Mouse (Mus musculus) cerebellum, postnatal 4 days (tissue): ENCODE results near the gene Rrp8.
"Not testable (repeated sequence)": the region's sequence is repeated elsewhere in the genome, so short reads cannot be mapped to it uniquely, and the experiment has no call there.

ENCODE experiments used
- DNase-seq, 2 experiments: peaks; one replicate each; pipeline ENCODE4 v3.0.0; 2022; ENCODE audit warnings: low spot score in 2 of 2, mixed read lengths in 1 of 2

Gene Rrp8

DNA sequence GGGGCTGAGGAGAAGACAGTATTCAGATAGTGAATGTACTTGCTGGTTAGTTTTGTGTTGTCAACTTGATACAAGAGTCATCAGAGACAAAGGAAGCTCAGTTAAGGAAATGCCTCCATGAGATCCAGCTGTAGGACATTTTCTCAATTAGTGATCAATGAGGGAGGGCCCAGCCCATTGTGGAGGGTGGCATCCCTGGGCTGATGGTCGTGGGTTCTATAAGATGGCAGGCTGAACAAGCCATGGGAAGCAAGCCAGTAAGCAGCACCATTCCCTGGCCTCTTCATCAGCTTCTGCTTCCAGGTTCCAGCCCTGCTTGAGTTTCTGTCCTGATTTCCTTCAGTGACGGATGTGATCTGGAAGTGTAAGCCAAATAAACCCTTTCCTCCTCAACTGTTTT is 10.6 kb upstream of the Rrp8 start:
- DNase-seq, result no peak

DNA sequence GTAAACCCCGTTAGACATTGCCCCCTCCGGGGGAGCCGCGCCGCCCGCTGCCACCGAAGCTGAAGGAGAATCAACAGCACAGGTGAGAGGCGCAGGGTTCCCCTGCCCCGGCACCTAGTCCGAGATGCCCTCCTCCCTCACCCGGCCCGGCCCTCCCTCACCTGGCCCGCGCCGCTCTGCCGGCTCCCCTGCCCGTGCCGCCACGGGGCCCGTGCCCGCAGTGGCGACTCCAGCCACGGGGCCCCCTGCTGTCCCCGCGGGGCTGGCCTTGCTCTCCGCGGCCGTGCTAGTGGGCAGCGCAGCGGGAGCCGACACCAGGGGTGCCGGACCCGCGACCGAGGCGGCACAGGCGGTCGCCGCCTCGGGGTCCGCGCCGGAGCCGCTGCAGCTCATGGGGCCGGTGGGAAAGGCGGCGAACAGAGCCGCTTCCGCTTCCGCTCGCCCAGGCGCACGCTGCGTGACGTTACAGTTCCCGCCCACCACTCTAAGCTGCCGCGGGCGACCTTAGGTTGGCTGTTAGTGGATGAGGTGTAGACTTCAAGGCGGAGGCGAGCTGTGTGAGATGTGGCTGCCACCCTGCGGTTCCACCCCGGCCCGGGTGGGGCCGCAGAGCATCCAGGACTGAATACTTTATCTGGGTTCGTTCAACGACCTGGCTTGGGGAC is 6.9 kb upstream of the Rrp8 start, which contains the start of gene Taf10:
Gene Taf10 (minus strand): TSS at position 436 of the 665 bp plus-strand sequence.
- peak; percentile 60 to 83 for DNase-seq

GRCm38 (mm10) chr7:105743246-105743925 is 6.2 kb upstream of the Rrp8 start:
- not testable (repeated sequence) for DNase-seq

GRCm38 (mm10) chr7:105742539-105743215 is 5.5 kb upstream of the Rrp8 start:
- DNase-seq, result not testable (repeated sequence)

- no peak for DNase-seq
These were observed 4.8 kb upstream of the Rrp8 start for GRCm38 (mm10) chr7:105741978-105742377.

- no peak for DNase-seq
These were observed 3.7 kb upstream of the Rrp8 start for GRCm38 (mm10) chr7:105740851-105741250.

GRCm38 (mm10) chr7:105740089-105740795 is 3.1 kb upstream of the Rrp8 start:
- DNase-seq, result no peak

DNA sequence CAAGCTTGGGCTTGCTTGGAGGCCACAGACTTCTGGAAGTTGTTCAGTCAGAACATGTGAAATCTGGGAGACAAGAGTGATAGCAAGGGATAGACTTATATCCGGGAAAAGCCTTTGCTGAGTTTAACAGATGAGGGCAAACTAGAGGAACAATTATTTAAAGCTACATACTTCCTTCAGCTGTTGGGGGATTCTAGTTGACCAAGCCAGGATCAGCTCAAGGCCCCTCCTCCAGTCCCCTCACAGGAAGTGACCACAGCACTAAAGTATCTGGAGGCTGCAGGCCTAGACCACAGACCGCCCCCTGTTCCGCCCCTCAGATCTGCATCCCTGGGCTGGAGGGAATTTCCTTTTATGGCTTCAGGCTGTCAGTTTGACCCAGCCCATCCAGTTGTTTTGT is 1.8 kb upstream of the Rrp8 start:
- no peak for DNase-seq

DNA sequence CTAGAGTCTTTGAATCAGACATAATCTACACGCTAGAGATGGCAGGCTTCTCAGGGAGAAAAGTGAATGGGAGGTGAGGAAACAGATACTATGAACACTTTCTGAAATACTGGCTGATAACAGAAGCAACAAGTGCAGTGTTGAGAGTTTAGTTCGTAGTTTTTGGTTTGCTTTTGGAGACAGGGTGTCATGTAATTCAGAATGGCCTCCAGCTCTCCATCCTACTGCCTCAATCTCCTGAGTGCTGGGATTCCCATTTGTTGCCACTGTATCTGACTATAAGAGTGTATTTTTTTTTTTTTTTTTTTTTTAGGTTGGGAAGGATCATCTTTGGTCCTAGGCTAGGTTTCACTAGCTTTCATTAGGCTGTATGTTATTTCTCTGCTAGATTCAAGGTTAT is 1.1 kb upstream of the Rrp8 start:
- no peak for DNase-seq

DNA sequence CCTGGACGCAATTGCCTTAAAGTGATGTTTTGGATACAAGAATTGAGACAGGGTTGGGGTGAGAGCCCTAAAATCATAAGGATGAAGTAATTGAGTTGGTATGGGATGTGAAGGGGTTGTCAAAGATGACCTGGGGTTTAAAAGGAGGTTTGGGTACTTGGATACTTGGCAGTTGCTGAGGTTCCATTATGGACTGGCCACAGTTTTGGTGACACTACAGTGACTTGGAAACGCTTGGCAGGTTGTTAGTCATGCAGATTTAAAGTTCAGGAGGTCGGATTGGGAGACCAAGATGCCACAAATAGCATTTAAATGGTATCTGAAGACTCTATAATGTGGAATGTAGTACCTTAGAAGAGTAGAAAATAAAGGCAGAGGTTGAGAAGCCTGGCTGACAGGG is 463 bp upstream of the Rrp8 start:
- DNase-seq, result no peak

DNA sequence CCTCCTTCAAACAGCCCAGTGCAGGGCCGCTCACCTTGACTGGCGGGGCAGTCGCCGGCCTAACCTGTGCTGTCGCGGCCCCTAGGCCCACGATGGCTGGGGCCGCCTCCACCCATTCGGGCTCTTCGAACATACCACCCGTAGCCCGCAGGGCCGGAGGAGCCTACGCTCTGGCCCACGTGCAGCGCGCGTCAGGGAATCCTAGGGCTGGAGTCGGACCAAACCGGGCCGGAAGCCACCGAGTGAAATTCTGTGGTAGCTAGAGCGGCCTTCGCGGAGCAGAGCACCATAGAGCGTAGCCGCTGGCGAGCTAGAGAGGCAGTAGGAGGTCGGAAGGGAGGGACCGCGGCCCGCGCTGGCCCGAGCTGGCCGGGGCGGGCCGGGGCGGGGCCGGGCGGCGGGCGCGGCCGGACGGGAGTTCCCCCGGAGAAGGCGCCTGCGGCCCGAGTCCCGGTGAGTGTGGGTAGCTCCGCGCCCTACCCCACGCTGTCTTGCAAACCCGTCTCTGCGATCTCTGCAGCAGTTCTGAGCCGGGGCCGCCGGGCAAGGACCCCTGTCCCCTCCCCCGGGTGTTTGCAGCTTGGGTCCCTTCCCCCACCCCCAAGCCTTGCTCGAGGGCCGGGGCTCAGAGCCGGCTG is 802 bp downstream of the Rrp8 start, which contains the start of gene Ilk:
Gene Ilk (plus strand): TSS at position 329 of the 638 bp plus-strand sequence.
- peak; percentile 69 to 83 for DNase-seq

- not testable (repeated sequence) for DNase-seq
These were observed 1.7 kb downstream of the Rrp8 start for GRCm38 (mm10) chr7:105735464-105735863.

DNA sequence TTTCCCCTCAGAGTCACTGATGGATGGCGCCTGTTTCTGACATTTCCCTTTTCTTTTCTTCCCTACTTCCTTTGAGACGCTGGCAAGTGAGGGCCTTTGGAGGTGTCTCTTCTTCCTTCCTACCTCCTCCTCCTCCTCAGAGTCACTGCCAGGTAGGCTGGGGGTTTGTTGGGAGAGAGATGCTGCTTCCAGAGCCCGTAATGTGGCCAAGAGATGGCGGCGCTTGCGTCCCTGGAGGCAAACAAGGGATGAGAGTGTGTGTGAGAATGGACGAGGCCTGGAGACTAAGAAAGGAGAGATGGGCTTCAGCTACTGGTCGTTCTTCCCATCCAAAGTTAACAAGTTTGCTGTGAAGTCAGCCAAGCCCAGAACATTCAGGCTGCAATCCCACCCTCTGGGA is 2.4 kb downstream of the Rrp8 start:
- no peak for DNase-seq

- no peak for DNase-seq
These were observed 3.3 kb downstream of the Rrp8 start for GRCm38 (mm10) chr7:105733836-105734235.

DNA sequence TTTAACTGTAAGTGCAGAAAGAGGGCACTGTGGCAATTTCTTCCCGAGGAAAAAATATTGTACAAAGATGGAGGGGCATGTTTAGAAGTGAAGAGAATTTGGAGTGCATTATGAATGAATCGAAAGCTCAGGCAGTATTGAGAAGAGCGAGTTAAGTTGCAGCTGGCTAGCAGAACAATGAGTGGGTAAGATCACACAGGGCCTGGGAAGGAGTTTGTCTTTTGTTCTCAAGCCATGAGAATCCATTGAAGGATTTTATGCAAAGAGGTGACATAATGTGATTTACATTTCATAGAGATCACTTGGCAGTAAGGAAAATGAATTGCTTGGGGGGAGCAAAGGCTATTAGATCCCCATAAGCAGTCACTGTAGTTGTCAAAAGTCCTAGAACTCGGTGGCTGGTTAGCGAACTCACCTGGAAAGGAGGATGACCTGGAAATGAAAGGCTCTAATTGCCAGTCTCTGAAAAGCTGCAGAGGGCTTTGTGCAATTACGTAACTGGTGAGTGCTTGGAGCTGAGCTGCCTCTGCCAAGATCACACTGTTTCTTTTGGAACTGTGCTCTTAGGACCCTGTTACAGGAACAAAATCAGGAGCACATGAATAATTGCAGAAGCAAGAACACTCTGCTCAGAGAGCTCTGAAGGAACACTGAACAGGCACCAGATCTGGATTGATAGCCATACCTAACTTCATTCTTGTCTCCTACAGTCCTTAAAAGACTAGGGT is 8.3 kb downstream of the Rrp8 start:
- DNase-seq, result no peak

- no peak for DNase-seq
These were observed 10.2 kb downstream of the Rrp8 start for GRCm38 (mm10) chr7:105726980-105727325.

DNA sequence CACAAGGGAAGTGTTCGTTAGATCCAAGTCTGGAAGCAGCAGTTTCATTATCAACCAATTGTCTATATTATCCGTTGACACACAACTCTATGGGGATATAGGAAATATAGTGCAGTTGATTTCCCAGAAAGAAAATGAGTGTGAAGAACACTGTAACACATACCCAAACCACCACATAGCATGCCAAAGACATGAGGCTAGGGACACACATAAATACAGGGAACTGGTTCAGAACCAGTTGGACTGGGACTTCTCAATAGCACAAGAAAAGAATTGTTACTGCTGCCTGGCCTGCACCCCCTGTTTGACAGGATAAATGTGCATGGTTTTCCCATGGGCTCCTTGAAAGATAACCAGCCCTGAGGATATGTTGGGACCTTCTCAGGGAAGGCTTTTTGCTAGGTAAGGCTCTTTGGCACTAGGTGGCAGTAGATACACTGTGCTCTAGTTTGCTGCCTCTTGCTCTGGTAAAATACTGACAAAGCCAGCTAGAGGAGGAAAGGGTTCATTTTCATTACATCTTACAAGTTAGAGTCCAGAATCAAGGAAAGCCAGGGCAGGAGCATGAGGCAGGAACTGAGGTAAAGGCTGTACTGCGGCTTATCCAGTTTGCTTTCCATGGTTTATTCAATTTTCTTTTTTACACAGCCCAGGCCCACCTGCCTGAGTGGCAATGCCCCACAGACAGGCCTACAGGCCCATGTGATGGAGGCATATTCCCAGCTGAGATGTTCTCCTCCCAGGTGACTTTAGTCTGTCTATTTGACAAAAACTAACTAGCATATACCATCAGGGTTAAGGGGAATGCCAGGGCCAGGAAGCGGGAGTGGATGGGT is 10.8 kb downstream of the Rrp8 start:
- DNase-seq, result peak in 1 of 2 experiments; percentile 25

GRCm38 (mm10) chr7:105721916-105722315 is 15.3 kb downstream of the Rrp8 start:
- DNase-seq, result no peak

DNA sequence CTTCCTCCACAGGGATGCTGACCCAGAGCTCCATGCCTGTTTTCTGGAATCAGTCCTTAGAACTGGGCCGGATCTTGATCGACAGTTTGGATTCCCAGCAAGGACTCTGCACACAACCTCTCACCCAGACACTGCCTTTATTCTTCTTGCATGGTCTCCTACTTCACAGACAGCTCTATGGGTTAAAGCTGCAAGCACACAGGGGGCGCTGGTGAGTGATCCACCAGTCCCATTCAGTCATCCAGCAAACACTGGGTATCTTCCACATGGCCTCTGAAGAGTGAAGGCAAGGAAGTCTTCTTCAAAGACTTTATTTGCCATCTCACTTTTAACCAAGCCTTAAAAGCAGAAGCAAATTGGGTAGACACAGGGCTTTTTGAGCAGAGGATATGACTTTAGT is 21.8 kb downstream of the Rrp8 start:
- DNase-seq, result no peak

GRCm38 (mm10) chr7:105708733-105709132 is 28.5 kb downstream of the Rrp8 start:
- no peak for DNase-seq
